Mouse (Mus musculus) mouse embryonic stem cell (cell line): ENCODE measurements around the gene Maml3.

Experiments used
- in situ Hi-C, 2 experiments: fragments of 300-500 bp; cut with MboI; formaldehyde crosslinking; loops; 1 replicate in 1 of 2; 3 replicates in 1 of 2; pipeline ENCODE4 v1.14.3; 2019 to 2020; ENCODE audit warnings: low sequenced_read_pairs in 2 of 2, low pct_unique_long_range_greater_than_20kb in 1 of 2, mixed read lengths in 1 of 2; ENCODE audit not compliant: unreplicated experiment in 1 of 2

Maml3 gene

DNA sequence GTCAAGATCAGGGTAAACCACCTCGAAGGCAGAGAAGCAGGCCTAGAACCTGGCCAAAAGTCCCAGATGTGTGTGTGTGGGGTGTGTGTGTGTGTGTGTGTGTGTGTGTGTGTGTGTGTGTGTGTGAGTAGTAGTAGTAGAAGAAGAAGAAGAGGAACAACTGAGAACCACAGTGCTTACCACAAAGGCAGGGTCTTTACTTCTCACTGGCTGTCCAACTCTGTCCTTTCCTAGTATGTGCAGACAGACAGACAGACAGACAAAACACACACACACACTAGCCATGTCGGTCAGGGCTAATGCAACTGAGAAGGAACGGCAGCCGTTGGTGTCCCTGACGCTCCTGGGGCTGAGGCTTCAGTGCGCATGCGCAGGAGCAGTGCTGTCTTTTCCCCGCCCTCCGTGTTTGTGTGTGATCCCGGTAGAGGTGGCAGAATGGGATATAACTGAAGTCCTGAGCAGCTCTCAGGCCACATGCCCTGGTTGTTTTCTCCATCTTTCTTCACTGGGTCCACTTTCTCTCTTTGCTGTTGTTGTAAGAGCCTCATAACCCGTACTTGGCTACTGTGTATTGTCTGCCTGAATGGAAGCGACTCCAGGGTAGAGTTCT, 308.6 kb downstream of the Maml3 start:
- in situ Hi-C loops, result no loop called here

GRCm38 (mm10) chr3:51791542-51791941, 313.3 kb downstream of the Maml3 start:
- in situ Hi-C loops, result no loop called here

- in situ Hi-C loops, result no loop called here
Observed at GRCm38 (mm10) chr3:51789389-51789904, 315.4 kb downstream of the Maml3 start.

DNA sequence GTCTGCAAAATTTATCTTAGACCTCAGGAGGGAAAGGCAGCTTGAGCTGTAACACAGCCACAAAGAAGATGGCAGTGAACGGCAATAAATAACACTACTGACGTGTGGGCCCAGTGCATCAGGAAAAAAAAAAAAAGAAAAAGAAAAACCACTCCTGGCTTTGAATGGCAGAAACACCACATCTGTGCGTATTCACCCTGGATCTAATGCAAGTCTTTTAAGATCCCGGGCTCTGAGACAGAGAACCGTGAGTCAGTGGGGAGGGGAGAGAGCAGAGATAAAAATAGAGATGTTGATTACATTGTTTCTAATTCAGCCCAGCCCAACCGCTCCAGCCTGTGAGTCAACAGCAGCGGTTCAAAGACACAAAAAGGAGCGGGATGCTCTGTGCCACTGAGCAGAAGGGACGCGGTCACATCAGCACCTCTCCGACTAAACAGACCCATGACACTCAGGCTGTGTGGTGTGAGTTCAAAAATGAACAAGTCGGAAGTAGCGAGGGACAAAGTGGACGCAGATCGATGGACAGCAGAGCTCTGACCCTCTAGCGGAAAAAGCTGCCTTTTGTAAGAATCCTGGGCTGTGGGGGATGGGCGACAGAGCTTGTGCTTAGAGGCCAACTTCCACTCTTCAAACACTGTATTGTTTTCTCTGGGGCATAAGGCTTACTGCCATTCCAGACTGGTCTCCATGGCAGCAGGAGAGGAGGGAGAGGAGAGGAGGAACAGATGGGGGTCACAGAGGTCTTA, 316.1 kb downstream of the Maml3 start:
- in situ Hi-C loops, result no loop called here

- in situ Hi-C loops, result no loop called here
Observed at GRCm38 (mm10) chr3:51787945-51788344, 316.9 kb downstream of the Maml3 start.

- in situ Hi-C loops, result no loop called here
Observed at GRCm38 (mm10) chr3:51785796-51786195, 319.1 kb downstream of the Maml3 start.

- in situ Hi-C loops, result no loop called here
Observed at GRCm38 (mm10) chr3:51782191-51782590, 322.7 kb downstream of the Maml3 start.

- in situ Hi-C loops, result no loop called here
Observed at GRCm38 (mm10) chr3:51778738-51779592, 325.9 kb downstream of the Maml3 start.

DNA sequence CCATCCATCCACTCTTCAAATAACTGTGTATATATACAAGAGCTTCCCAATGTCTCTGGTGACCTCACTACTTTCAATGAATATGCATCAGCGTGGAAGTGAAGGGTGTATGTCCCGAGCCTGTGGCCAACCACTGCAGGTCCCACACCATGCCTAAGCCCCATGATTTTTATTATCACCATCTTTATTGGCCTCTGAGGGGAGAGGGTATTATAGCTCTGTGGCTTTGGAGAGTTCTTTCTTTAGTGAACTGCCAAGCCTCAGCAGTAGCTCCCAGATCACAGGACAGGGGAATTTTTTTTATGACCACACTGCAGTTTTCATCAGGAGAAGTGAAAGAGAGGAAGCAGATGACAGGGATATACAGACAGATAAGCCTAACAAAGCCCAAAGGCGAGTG, 326.7 kb downstream of the Maml3 start:
- in situ Hi-C loops, result no loop called here

DNA sequence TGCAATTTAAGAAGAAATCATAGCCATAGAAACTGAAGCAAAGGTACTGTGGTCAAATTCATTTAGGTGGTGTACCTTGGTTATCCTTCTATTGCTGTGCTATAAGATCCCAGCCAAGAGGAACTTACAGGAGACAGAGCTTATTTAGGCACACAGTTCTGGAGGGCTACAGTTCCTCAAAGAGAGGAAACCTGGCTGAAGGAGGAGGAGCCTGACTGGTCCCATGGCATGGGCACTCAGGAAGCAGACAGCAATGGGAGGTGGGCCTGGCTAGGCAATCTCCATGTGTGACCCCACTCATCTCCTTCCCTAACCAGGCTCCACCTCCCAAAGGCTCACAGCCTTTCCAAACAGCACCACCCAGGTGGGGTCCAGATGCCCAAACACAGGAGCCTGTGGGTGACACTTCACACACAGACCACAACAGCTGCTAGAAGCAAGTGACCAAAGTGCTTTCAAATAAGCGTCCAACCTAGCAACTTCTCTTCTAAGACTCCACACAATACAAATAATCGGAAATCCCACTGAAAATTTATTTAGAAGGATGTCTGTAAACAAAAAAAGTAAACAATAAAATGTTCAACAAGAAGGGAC, 328.8 kb downstream of the Maml3 start:
- in situ Hi-C loops, result no loop called here

- in situ Hi-C loops, result no loop called here
Observed at GRCm38 (mm10) chr3:51773587-51773986, 331.3 kb downstream of the Maml3 start.

GRCm38 (mm10) chr3:51771839-51772630, 332.8 kb downstream of the Maml3 start:
- in situ Hi-C loops, result no loop called here

GRCm38 (mm10) chr3:51769196-51769595, 335.7 kb downstream of the Maml3 start:
- in situ Hi-C loops, result no loop called here

DNA sequence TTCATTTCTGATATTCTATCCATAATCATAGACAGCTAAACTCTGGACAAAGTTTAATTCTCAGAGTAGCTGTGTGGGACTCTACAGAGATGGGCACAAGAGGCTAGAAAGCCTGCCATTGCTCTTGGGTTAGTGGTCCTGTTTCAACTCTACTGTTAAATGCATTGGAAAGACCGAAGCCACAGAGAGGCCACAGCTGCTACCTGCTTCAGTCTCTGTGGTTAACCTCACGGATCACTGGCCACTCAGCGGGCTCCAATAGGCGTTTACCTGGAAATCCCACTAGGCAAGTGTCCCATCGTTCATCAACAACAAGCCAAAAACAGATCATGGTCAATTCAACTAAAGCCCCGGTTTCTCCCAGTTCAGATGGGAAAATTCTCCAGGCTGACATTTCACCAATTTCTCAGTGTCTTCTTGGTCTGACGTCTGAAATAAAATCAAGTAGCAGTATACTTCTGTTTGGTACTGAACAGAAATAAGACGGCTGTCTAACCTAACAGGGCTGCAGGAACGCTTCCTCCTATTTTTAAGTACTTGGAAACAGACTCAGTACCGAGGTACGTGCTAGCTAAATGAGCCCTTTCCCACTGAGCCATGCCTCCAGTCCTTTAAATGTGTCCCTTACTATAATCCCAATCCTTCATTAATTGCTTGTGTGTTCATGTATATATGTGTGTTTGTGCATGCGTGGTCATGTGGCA, 339.5 kb downstream of the Maml3 start:
- in situ Hi-C loops, result no loop called here

DNA sequence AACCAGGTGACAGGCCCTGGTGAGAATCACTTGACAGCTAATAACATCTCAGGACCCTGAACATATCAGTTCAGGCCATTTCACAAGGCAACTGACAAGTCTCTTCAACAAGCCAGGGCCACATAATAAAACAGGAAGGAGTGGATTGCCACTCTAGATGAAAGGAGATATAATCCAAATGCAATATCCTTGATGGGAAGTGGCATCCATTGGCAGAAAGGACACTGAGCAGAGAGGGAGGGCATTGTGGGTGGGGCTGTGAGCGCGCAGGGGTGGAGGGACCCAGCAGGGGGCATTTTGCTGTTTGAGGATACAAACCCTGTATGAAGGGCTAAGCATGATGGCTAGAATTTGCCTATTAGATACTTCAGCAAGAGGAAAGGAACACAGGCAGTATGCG, 340.7 kb downstream of the Maml3 start:
- in situ Hi-C loops, result no loop called here

GRCm38 (mm10) chr3:51762900-51763299, 342.0 kb downstream of the Maml3 start:
- in situ Hi-C loops, result no loop called here

GRCm38 (mm10) chr3:51759534-51759933, 345.3 kb downstream of the Maml3 start:
- in situ Hi-C loops, result no loop called here

GRCm38 (mm10) chr3:51757032-51757431, 347.8 kb downstream of the Maml3 start:
- in situ Hi-C loops, result no loop called here
